Mouse (Mus musculus) olfactory bulb, adult 2 months (tissue): ENCODE measurements around the gene Orai3. TPM values are rescaled to one million over a fixed set of nuclear protein-coding genes. Genes with fewer than 3 reads are reported as not detected.

Experiments
- H3K27ac ChIP-seq: fragments of 200-500 bp; 2 replicates; pipeline ENCODE4 v1.5.1; 2012; ENCODE audit warnings: low read depth, low read length; ENCODE audit not compliant: insufficient read depth
- H3K4me1 ChIP-seq: fragments of 200-500 bp; 2 replicates; pipeline ENCODE4 v1.6.1; 2012; ENCODE audit warnings: low read length; ENCODE audit not compliant: control insufficient read depth, insufficient read depth
- H3K4me3 ChIP-seq: fragments of 200-500 bp; 2 replicates; pipeline ENCODE4 v1.5.1; 2012; ENCODE audit warnings: mild to moderate bottlenecking, low read depth, low read length, moderate library complexity; ENCODE audit not compliant: insufficient read depth
- CTCF ChIP-seq: fragments of 200-500 bp; IDR thresholded peaks from 2 replicates; pipeline ENCODE4 v1.5.1; 2012; ENCODE audit warnings: low read depth, mild to moderate bottlenecking, low read length, moderate library complexity; ENCODE audit not compliant: insufficient read depth
- POLR2A ChIP-seq: fragments of 200-500 bp; IDR thresholded peaks from 2 replicates; pipeline ENCODE4 v1.6.1; 2012; ENCODE audit warnings: mild to moderate bottlenecking, low read depth, low read length, moderate library complexity; ENCODE audit not compliant: insufficient read depth
- WGBS: fragments of 180-500 bp; shearing (Covaris S2); methylation state at CpG from one replicate; pipeline ENCODE4 v1.1.7; 2018; 5-methylcytosine and 5-hydroxymethylcytosine counted together
- polyA plus RNA-seq: library from polyadenylated mRNA; stranded (reverse); fragments of >200 nt; gene quantifications from 2 replicates; pipeline ENCODE4 v1.2.4, GENCODE M21; 2012; ENCODE audit warnings: low replicate concordance; ENCODE audit not compliant: missing spikeins, insufficient read depth, insufficient read length

Orai3 gene
- polyA plus RNA-seq, 1 experiment: not detected

DNA sequence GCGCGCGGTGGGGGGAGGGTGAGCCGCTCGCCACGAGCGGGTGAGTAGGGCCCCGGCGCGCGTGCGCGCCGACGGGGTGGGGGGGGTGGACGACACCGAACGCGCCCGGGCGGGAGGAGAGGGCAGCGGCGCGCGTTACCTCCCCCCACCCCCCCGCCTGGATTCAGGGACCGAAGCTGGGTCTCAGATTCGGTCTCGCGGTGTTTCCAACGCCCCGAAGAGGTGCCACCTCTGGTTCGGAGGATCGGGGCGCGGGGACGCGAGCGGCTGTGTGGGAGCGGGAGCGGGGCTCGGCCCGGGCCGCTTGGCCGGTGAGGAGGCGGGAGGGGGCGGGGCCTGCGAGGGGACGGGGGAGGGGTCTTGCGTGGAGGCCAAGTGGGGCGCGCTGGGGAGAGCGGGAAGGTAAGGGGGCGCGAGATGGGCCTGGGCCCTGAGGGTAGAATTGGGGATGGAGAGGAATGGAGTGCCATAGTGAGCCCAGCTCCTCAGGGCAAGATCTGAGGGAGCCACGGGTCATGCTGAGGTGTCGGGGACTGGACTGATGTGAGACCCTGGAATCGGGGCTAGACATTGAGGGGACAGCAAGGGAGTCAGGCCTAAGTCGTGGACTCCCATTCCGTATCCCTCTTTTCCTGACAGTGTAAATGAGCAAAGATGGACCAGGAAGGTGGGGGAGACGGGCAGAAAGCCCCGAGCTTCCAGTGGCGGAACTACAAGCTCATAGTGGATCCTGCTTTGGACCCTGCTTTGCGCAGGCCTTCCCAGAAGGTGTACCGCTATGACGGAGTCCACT lies 8.1 kb downstream of the Orai3 start:
- 1% methylated on average over 64 of the region's 66 CpGs for WGBS
- Histone ChIP-seq H3K4me1 (peaks cover 2% of the 10 kb centered on the region; the same call in 1 of the 2 replicates), H3K27ac (peak overlapping the region; percentile 99; the same call in 1 of the 2 replicates), H3K4me3 (peak overlapping the region; percentile 92)
- no peak for TF ChIP-seq CTCF
- TF ChIP-seq POLR2A: no peak

DNA sequence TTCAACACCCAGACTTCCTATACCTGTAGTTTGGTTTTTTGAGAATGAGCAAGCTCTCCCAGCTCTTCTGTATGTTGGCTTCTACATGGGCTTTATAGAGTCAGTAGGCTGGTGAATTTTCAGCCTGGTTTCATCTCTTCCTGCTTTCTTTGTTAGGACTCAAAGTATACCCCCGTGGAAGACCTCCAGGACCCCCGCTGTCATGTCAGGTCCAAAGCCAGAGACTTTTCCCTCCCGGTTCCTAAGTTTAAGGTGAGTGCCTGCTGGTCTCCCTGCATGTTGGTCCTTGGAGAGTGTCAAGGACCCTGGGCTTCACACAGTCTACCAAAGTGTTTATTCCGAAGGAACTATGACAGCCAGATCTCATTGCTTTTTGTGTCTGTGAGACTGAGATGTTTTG lies 8.7 kb downstream of the Orai3 start:
- H3K27ac ChIP-seq: no peak overlapping the region
- peaks cover 2% of the 10 kb centered on the region; the same call in 1 of the 2 replicates for H3K4me1 ChIP-seq
- 69% methylated on average over 4 of the region's 4 CpGs for WGBS
- peak overlapping the region; percentile 92 for H3K4me3 ChIP-seq
- TF ChIP-seq CTCF: no peak
- TF ChIP-seq POLR2A: no peak

DNA sequence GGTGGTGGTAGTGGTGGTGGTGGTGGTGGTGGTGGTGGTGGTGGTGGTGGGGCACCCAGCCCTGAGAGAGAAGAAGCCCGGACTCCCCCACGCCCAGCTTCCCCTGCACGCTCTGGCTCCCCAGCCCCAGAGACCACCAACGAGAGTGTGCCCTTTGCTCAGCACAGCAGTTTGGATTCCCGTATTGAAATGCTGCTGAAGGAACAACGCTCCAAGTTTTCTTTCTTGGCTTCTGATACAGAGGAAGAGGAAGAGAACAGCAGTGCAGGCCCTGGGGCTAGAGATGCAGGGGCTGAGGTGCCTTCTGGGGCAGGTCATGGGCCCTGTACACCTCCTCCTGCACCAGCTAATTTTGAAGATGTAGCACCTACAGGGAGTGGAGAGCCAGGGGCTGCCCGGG lies 15.7 kb downstream of the Orai3 start, which contains the start of gene Gm49388:
Gene Gm49388 (plus strand): TSS at position 301 of the 400 bp plus-strand sequence.
- no peak within 1 kb of the TSS for H3K4me3 ChIP-seq
- 96% methylated on average over 7 of the region's 7 CpGs for WGBS
- TF ChIP-seq POLR2A (no peak), CTCF (no peak)
- H3K4me1 ChIP-seq: no peaks in the 10 kb centered on the region; the same call in 1 of the 2 replicates
- H3K27ac ChIP-seq: no peak within 1 kb of the TSS

DNA sequence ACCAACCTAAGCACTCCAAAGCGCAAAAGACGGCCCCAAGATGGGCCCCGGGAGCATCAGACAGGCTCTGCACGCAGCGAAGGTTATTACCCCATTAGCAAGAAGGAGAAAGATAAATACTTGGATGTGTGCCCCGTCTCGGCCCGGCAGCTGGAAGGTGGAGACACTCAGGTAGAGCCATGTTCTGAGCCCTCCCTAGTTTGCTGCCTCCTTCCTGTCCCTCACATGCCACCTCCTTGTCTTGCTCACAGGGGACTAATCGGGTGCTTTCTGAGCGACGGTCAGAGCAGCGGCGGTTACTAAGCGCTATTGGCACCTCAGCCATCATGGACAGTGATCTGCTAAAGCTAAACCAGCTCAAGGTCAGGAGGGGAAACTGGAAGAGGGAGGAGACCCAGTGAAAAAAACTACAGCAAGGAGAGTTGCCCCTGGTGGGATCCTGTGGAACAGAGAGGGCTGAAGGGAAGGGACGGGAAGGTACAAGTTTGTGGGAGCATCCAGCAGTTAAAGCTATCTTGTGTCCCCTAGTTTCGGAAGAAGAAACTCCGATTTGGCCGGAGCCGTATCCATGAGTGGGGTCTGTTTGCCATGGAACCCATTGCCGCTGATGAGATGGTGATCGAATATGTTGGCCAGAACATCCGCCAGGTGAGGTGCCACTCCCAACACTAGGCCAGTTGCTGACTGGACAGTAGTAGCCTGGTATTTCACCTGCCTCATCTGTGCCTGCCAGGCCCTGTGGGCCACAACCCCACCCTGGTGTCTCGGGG lies 27.6 kb downstream of the Orai3 start:
- Histone ChIP-seq H3K27ac (no peak overlapping the region), H3K4me3 (no peak overlapping the region), H3K4me1 (peaks cover 18% of the 10 kb centered on the region)
- TF ChIP-seq CTCF (no peak), POLR2A (no peak)
- 91% methylated on average over 23 of the region's 23 CpGs for WGBS

DNA sequence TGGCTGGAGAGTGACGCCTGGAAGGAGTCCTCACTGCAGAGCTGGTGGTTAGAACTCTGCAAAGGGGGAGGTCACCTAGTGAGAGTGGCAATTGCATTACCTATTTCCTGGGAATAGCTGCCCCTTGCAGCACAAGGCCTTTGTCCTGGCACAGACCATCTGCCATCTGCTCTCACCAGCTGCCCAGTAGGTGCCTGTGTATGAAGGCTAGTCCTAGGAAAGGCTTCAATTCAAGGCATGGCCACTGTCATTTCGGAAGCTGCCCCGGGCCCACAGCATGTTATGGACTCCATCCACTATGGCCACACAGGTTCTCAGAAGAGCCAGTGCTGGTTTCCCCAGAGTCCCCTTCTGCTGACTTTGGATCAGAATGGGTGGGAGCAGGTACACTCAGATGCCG lies 29.0 kb downstream of the Orai3 start:
- Histone ChIP-seq H3K4me1 (peaks cover 19% of the 10 kb centered on the region), H3K4me3 (no peak overlapping the region), H3K27ac (no peak overlapping the region)
- no peak for TF ChIP-seq CTCF
- no peak for TF ChIP-seq POLR2A
- 89% methylated on average over 4 of the region's 4 CpGs for WGBS

DNA sequence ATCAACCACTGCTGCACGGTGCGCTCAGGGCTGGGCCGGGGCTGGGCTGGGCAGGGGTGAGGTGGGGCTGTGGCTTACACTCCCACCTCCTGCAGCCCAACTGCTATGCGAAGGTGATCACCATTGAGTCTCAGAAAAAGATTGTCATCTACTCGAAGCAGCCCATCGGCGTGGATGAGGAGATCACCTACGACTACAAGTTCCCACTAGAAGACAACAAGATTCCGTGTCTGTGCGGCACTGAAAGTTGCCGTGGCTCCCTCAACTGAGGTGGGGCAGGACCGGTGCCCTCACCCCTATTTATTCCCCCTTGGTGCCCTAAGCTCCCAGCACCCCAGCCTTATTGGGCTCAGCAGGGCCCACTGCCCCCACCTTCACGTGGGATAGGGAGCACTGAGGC lies 29.6 kb downstream of the Orai3 start:
- TF ChIP-seq CTCF (no peak), POLR2A (no peak)
- Histone ChIP-seq H3K4me3 (no peak overlapping the region), H3K27ac (no peak overlapping the region), H3K4me1 (peaks cover 22% of the 10 kb centered on the region)
- 85% methylated on average over 13 of the region's 13 CpGs for WGBS

DNA sequence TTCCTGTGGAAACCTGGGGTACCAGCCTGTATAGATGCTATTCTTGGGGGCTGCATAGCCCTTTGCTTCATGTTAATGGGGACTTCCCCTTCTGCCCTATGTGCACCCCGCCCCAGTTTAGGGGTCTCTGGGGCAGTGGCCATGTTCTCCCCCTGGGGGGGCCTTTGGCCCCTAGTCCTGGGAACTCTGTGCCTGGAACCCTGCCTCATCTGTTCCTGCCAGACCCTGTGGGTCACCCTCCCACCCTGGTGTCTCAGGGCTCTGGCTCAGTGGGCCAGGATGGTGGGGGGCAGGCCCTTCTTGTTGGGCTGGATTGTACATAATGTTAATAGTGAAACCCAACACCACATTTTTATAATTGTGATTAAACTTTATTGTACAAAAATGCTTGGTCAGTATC lies 30.1 kb downstream of the Orai3 start:
- H3K4me1 ChIP-seq: peaks cover 27% of the 10 kb centered on the region
- WGBS: 95% methylated on average over 1 of the region's 1 CpGs
- no peak for TF ChIP-seq POLR2A
- no peak for TF ChIP-seq CTCF
- no peak overlapping the region for H3K27ac ChIP-seq
- no peak overlapping the region for H3K4me3 ChIP-seq

DNA sequence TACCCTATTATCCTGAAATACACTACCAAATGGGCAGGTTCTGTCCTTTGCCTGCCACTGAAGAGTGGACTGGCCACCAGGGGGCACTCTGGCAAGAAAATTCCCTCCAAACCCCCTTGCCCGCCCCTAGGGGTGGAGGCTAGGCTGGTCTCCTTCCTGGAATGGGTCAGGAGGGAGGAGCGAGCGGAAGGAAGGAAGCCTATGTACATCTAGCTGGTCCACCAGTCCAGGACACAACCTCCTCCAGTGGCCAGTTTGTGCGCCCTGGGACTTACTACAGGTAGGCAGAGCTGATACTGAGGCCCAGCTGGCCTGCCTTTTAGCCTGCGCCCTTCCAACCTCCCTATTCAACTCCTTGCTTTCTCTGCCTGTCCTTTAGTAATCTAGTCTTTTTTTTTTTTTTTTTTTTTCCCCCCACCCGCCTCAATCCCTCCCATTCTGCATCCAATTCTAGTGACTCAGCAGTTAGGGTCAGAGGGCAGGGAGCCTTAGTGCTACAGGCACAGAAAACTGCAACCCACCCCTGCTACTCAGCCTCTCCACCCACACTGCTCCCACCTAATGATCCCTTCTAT lies 30.9 kb downstream of the Orai3 start, which contains the start of gene Hsd3b7:
Gene Hsd3b7 (plus strand): TSS at position 170 of the 575 bp plus-strand sequence.
- TF ChIP-seq POLR2A (peak; percentile 27; the same call in 1 of the 2 replicates), CTCF (peak; percentile 90)
- Histone ChIP-seq H3K4me1 (peaks cover 27% of the 10 kb centered on the region), H3K27ac (peak within 1 kb of the TSS; percentile 66), H3K4me3 (peak within 1 kb of the TSS; percentile 29)
- 15% methylated on average over 6 of the region's 6 CpGs for WGBS

DNA sequence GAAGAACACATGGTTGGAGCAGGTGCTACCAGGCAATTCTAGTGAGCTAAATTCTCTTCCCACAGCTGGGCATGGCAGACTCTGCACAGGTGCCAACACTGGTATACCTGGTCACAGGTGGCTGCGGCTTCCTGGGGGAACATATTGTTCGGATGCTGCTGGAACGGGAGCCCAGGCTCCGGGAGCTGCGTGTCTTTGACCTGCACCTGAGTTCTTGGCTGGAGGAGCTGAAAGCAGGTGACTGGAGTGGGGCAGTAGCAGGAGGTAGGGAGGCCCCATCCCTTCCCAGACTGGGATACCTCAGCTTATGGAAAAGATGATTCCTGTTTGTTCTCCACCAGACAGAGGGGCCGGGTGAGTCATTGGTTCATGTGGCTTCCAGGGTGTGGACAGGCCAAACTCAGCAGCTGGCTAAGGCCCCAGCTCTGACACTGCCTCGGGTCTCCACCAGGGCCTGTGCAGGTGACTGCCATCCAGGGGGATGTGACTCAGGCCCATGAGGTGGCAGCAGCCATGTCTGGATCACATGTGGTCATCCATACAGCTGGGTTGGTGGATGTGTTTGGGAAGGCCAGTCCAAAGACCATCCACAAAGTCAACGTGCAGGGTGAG lies 31.5 kb downstream of the Orai3 start:
- H3K4me3 ChIP-seq: no peak overlapping the region
- WGBS: 77% methylated on average over 8 of the region's 8 CpGs
- TF ChIP-seq POLR2A: no peak
- TF ChIP-seq CTCF: no peak

More for the DNA sequence above, 31.5 kb downstream of the Orai3 start:
- Histone ChIP-seq H3K4me1 (peaks cover 27% of the 10 kb centered on the region), H3K27ac (peak overlapping the region; percentile 42)
